In genomic region chr7:81072463-81072862, GRCm38 (mm10) we compare ENCODE assay signal across 11 mouse cellular contexts. TPM values are rescaled to one million over a fixed set of nuclear protein-coding genes. Genes with fewer than 3 reads are reported as not detected.
DNase-seq lines count a peak whose midpoint lies in the region; ATAC-seq lines count a peak whose summit lies in the region.
"Had no signal": no experiment of that assay in that cellular context is flagged by ENCODE, and none has a peak within 500 bp of the region (broad histone marks: within the 10 kb centered on the region; RNA-seq: fewer than 3 reads in every experiment).

No protein-coding gene starts in this region.

- no peak for ATAC-seq in inflammation-experienced regulatory T-cells, adult 6 months
- no peak for ATAC-seq in megakaryocyte-erythroid progenitor cell, adult 5-6 weeks (replicated peaks; ENCODE audit: low FRiP score, low TSS enrichment, poor library complexity, severe bottlenecking)

- intact Hi-C loops in heart, postnatal 10 days (cut with DNase I) = loop anchor here (5.0 kb wide), 1 partner anchor 80 kb away; no protein-coding TSS in a partner anchor

- DNase-seq in kidney, postnatal 4 days = peak; percentile 60 to 65
- DNase-seq in kidney, adult 9 months = no peak
- peak; percentile 61 to 74 for DNase-seq in gastrocnemius, adult 8-10 months (ENCODE audit: low spot score in 2 of 2)
- DNase-seq in heart, postnatal 10 days = peak; percentile 83 to 87
- DNase-seq in ovary, postnatal 36 days (ENCODE audit: low spot score) = peak; percentile 55
- DNase-seq in T-cell, adult 2 months (ENCODE audit: low spot score) = no peak
- DNase-seq: cerebellum, adult 18-20 months had no signal

RNA-seq across cellular contexts. Expression of gene Alpk3, which starts 15.1 kb away (rescaled TPM):
- 100 to 1,000 TPM; 273 to 345 (median 299) TPM for total RNA-seq in gastrocnemius, adult 8-10 months (2022)
- 10 to 100 TPM; 85.0 to 90.5 TPM for total RNA-seq in heart, postnatal 10 days (2021)
- polyA plus RNA-seq in inflammation-experienced regulatory T-cells, adult 6 months (2017; shearing (Covaris generic)) = under 1 TPM; 0.17 to 0.50 (median 0.24) TPM
- 0.07 TPM in 1 of 2 replicates, not detected in the other for total RNA-seq in megakaryocyte-erythroid progenitor cell, adult 5-6 weeks (2014; fragmentation: Nextera tagmentation)
- total RNA-seq in megakaryocyte-erythroid progenitor cell, adult 5-6 weeks (2017) = 0.28 TPM in 1 of 2 replicates, not detected in the other

RNA-seq across cellular contexts. Expression of gene Slc28a1, which starts 42.1 kb away (rescaled TPM):
- total RNA-seq in gastrocnemius, adult 8-10 months (2022) = under 1 TPM; 0.07 to 0.25 (median 0.14) TPM
- under 1 TPM; 0.20 to 0.53 TPM for total RNA-seq in heart, postnatal 10 days (2021)
- polyA plus RNA-seq in inflammation-experienced regulatory T-cells, adult 6 months (2017; shearing (Covaris generic)) = not detected
- not detected in 2 replicates for total RNA-seq in megakaryocyte-erythroid progenitor cell, adult 5-6 weeks (2014; fragmentation: Nextera tagmentation)
- not detected in 2 replicates for total RNA-seq in megakaryocyte-erythroid progenitor cell, adult 5-6 weeks (2017)
- total RNA-seq: G1E had no signal
- polyA plus RNA-seq: G1E; midbrain, embryonic 10.5 days had no signal

Comparison
In these comparisons a context has a peak if more than half of its experiments do, and no peak if none do; other contexts are left out.
1. DNase-seq: peak in kidney, postnatal 4 days (2 of 2), gastrocnemius, adult 8-10 months (2 of 2), heart, postnatal 10 days (2 of 2) and ovary, postnatal 36 days (single experiment); none in kidney, adult 9 months (single experiment) and T-cell, adult 2 months (single experiment).
2. RNA of gene Alpk3, which starts 15.1 kb away (total RNA-seq): 273 to 345 TPM in gastrocnemius, adult 8-10 months and 85.0 to 90.5 TPM in heart, postnatal 10 days; 0.07 to 0.28 TPM in megakaryocyte-erythroid progenitor cell, adult 5-6 weeks; every median in the first group is over 10 times any median in the second.